Mouse (Mus musculus) C2C12 (cell line): ENCODE results near the gene 2010300C02Rik.

ENCODE experiments used
- CTCF ChIP-seq: IDR thresholded peaks from one replicate; pipeline ENCODE4 v1.5.1; 2011; ENCODE audit not compliant: control insufficient read depth, insufficient read depth, insufficient read length
- MYOD1 ChIP-seq: IDR thresholded peaks from one replicate; pipeline ENCODE4 v1.6.1; 2011; ENCODE audit warnings: low read depth; ENCODE audit not compliant: control insufficient read depth, insufficient read length
- MYOG ChIP-seq: IDR thresholded peaks from one replicate; pipeline ENCODE4 v1.6.1; 2011; ENCODE audit not compliant: control insufficient read depth, insufficient read length; ENCODE audit errors: extremely low read depth
- USF1 ChIP-seq: IDR thresholded peaks from one replicate; pipeline ENCODE4 v1.6.1; 2011; ENCODE audit warnings: low read depth, mild to moderate bottlenecking, control low read depth, moderate library complexity

DNA sequence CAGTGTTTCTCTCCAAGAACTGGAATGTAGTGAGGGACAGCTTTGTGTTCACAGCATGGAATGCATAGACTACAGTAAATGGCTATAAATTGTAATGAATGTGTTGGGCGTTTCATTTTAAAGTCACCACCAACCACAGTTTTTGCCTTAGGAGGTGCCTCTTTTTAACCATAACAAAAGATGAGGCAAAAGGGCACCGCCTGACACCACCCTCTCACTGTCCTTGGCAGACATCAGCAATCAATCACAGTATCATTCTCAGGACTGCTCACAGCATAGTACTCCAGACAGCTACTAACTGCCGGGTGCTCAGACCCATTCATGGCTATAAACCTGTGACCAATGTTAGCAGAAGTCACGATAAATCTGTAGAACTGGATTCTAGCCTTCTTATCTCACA is 48.6 kb downstream of the 2010300C02Rik start:
- no peak for TF ChIP-seq MYOD1
- TF ChIP-seq USF1 = no peak
- no peak for TF ChIP-seq CTCF
- TF ChIP-seq MYOG = no peak
